Mouse (Mus musculus) myocyte (in vitro differentiated cells): ENCODE data around the gene Gm36176. TPM values are rescaled to one million over a fixed set of nuclear protein-coding genes. Genes with fewer than 3 reads are reported as not detected.

Source experiments
- H3K27me3 ChIP-seq: one replicate; pipeline ENCODE4 v1.6.1; 2011; ENCODE audit not compliant: control insufficient read depth, insufficient read depth, insufficient read length
- H3K36me3 ChIP-seq: one replicate; pipeline ENCODE4 v1.6.1; 2011; ENCODE audit not compliant: control insufficient read depth, insufficient read depth
- H3K4me2 ChIP-seq: one replicate; pipeline ENCODE4 v1.6.1; 2011; ENCODE audit warnings: low read depth, control low read depth
- H3K4me3 ChIP-seq: one replicate; pipeline ENCODE4 v1.5.1; 2011; ENCODE audit warnings: mild to moderate bottlenecking, control low read depth, moderate library complexity
- H3K79me2 ChIP-seq: one replicate; pipeline ENCODE4 v1.6.1; 2011; ENCODE audit not compliant: control insufficient read depth, insufficient read depth
- H3ac ChIP-seq: one replicate; pipeline ENCODE4 v1.6.1; 2011; ENCODE audit not compliant: control insufficient read depth, insufficient read length
- CEBPB ChIP-seq: IDR thresholded peaks from 2 replicates; pipeline ENCODE4 v1.6.1; 2011; ENCODE audit warnings: mild to moderate bottlenecking, moderate library complexity; ENCODE audit not compliant: poor library complexity, insufficient read depth, severe bottlenecking
- E2F4 ChIP-seq: IDR thresholded peaks from one replicate; pipeline ENCODE4 v1.6.1; 2011; ENCODE audit warnings: mild to moderate bottlenecking, control low read depth, moderate library complexity; ENCODE audit not compliant: insufficient read depth
- MAX ChIP-seq: IDR thresholded peaks from one replicate; pipeline ENCODE4 v1.6.1; 2011; ENCODE audit warnings: low read depth, mild to moderate bottlenecking, control low read depth
- MYOD1 ChIP-seq, 3 experiments: IDR thresholded peaks; one replicate each; pipeline ENCODE4 v1.6.1; 2011; ENCODE audit warnings: control low read depth in 2 of 3, low read depth in 2 of 3, mild to moderate bottlenecking in 2 of 3, moderate library complexity in 1 of 3; ENCODE audit not compliant: insufficient read length in 2 of 3, control insufficient read depth in 1 of 3
- MYOG ChIP-seq, 3 experiments: IDR thresholded peaks; one replicate each; pipeline ENCODE4 v1.6.1; 2011; ENCODE audit warnings: control low read depth in 2 of 3, low read depth in 2 of 3, mild to moderate bottlenecking in 2 of 3; ENCODE audit not compliant: insufficient read length in 2 of 3, control insufficient read depth in 1 of 3, insufficient read depth in 1 of 3
- POLR2A ChIP-seq: IDR thresholded peaks from one replicate; pipeline ENCODE4 v1.6.1; 2011; ENCODE audit warnings: low read depth, mild to moderate bottlenecking, control low read depth, moderate library complexity; ENCODE audit not compliant: insufficient read length
- POLR2AphosphoS2 ChIP-seq: IDR thresholded peaks from one replicate; pipeline ENCODE4 v1.6.1; 2011; ENCODE audit warnings: low read depth, control low read depth; ENCODE audit not compliant: insufficient read length
- REST ChIP-seq: IDR thresholded peaks from one replicate; pipeline ENCODE4 v1.6.1; 2011; ENCODE audit warnings: mild to moderate bottlenecking, control low read depth, moderate library complexity; ENCODE audit not compliant: insufficient read depth, insufficient read length
- SRF ChIP-seq: IDR thresholded peaks from one replicate; pipeline ENCODE4 v1.6.1; 2011; ENCODE audit warnings: low read depth; ENCODE audit not compliant: control insufficient read depth, insufficient read length
- TCF12 ChIP-seq: IDR thresholded peaks from one replicate; pipeline ENCODE4 v1.6.1; 2011; ENCODE audit warnings: mild to moderate bottlenecking, control low read depth; ENCODE audit not compliant: poor library complexity, insufficient read depth, severe bottlenecking
- TCF3 ChIP-seq: IDR thresholded peaks from one replicate; pipeline ENCODE4 v1.6.1; 2011; ENCODE audit warnings: low read depth, control low read depth; ENCODE audit not compliant: insufficient read length
- USF1 ChIP-seq: IDR thresholded peaks from one replicate; pipeline ENCODE4 v1.6.1; 2011; ENCODE audit warnings: low read depth, mild to moderate bottlenecking, control low read depth, moderate library complexity
- polyA plus RNA-seq: library from polyadenylated mRNA; unstranded; fragments of >200 nt; fragmentation: generic; extraction: Trizol; gene quantifications from one replicate; pipeline ENCODE4 v1.2.1, GENCODE M21; 2012; ENCODE audit warnings: missing spikeins

Gene Gm36176
- polyA plus RNA-seq, 1 experiment: not detected

DNA sequence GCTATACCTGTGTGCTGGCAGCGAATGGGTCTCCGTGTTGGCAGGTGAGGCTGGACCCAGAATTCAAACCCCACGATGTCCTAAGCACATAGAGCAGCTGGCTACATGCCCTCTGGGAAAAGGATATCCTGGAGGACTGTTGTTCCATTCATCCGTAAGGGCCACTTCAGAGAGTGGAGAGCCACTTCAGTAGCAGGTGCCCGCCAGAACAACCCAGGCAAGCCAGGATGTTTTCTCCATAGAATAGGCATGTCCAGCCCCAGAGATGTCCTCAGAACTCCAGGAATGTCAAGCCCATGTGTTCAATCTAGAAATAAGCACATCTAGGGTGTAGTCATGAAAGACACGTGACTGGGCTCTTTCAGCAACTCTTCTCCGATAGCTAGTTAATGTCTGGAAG lies 23.0 kb downstream of the Gm36176 start:
- H3K36me3 ChIP-seq: no peaks in the 10 kb centered on the region
- no peak overlapping the region for H3K4me2 ChIP-seq
- no peaks in the 10 kb centered on the region for H3K27me3 ChIP-seq
- no peak for TF ChIP-seq E2F4
- TF ChIP-seq TCF3: no peak
- no peak for TF ChIP-seq SRF
- no peak for TF ChIP-seq MAX
- TF ChIP-seq MYOD1 (IDR thresholded peaks at IDR 0.05; ENCODE audit: control insufficient read depth in 1 of 3, insufficient read length in 2 of 3, low read depth in 2 of 3): no peak
- TF ChIP-seq USF1: no peak
- TF ChIP-seq MYOG (IDR thresholded peaks at IDR 0.05; ENCODE audit: control insufficient read depth in 1 of 3, insufficient read depth in 1 of 3, insufficient read length in 2 of 3, low read depth in 2 of 3): no peak
- no peak for TF ChIP-seq CEBPB
- no peak for TF ChIP-seq POLR2A
- no peak for TF ChIP-seq REST
- TF ChIP-seq POLR2AphosphoS2: no peak
- no peak for TF ChIP-seq TCF12
- H3K4me3 ChIP-seq: no peak overlapping the region
- H3K79me2 ChIP-seq: no peaks in the 10 kb centered on the region
- H3ac ChIP-seq: no peak overlapping the region

GRCm38 (mm10) chr10:77878985-77879384 lies 32.4 kb downstream of the Gm36176 start:
- no peak overlapping the region for H3K4me2 ChIP-seq
- H3K36me3 ChIP-seq: no peaks in the 10 kb centered on the region
- no peak for TF ChIP-seq POLR2AphosphoS2
- no peak for TF ChIP-seq USF1
- no peak for TF ChIP-seq E2F4
- TF ChIP-seq SRF: no peak
- no peak for TF ChIP-seq MYOD1 (IDR thresholded peaks at IDR 0.05; ENCODE audit: control insufficient read depth in 1 of 3, insufficient read length in 2 of 3, low read depth in 2 of 3)
- no peak for TF ChIP-seq POLR2A
- TF ChIP-seq TCF3: no peak
- no peak for TF ChIP-seq MYOG (IDR thresholded peaks at IDR 0.05; ENCODE audit: control insufficient read depth in 1 of 3, insufficient read depth in 1 of 3, insufficient read length in 2 of 3, low read depth in 2 of 3)
- TF ChIP-seq CEBPB: no peak
- no peak for TF ChIP-seq MAX
- TF ChIP-seq REST: no peak
- no peak for TF ChIP-seq TCF12
- H3K79me2 ChIP-seq: no peaks in the 10 kb centered on the region
- no peak overlapping the region for H3ac ChIP-seq
- H3K27me3 ChIP-seq: no peaks in the 10 kb centered on the region
- H3K4me3 ChIP-seq: no peak overlapping the region

- no peak overlapping the region for H3K4me3 ChIP-seq
- H3K27me3 ChIP-seq: no peaks in the 10 kb centered on the region
- no peaks in the 10 kb centered on the region for H3K36me3 ChIP-seq
Observed at GRCm38 (mm10) chr10:77880305-77880704, 33.7 kb downstream of the Gm36176 start.

GRCm38 (mm10) chr10:77882553-77882952 lies 36.0 kb downstream of the Gm36176 start:
- Histone ChIP-seq H3ac (no peak overlapping the region), H3K79me2 (no peaks in the 10 kb centered on the region), H3K4me2 (no peak overlapping the region), H3K36me3 (no peaks in the 10 kb centered on the region), H3K27me3 (no peaks in the 10 kb centered on the region), H3K4me3 (no peak overlapping the region)
- TF ChIP-seq MYOG (IDR thresholded peaks at IDR 0.05; ENCODE audit: control insufficient read depth in 1 of 3, insufficient read depth in 1 of 3, insufficient read length in 2 of 3, low read depth in 2 of 3): no peak
- TF ChIP-seq E2F4: no peak
- no peak for TF ChIP-seq CEBPB
- TF ChIP-seq MAX: no peak
- no peak for TF ChIP-seq TCF12
- no peak for TF ChIP-seq POLR2A
- no peak for TF ChIP-seq REST
- TF ChIP-seq POLR2AphosphoS2: no peak
- TF ChIP-seq SRF: no peak
- TF ChIP-seq MYOD1 (IDR thresholded peaks at IDR 0.05; ENCODE audit: control insufficient read depth in 1 of 3, insufficient read length in 2 of 3, low read depth in 2 of 3): no peak
- no peak for TF ChIP-seq TCF3
- TF ChIP-seq USF1: no peak

More at GRCm38 (mm10) chr10:77880305-77880704, 33.7 kb downstream of the Gm36176 start:
- TF ChIP-seq E2F4 (no peak), REST (no peak), MYOG (IDR thresholded peaks at IDR 0.05; ENCODE audit: control insufficient read depth in 1 of 3, insufficient read depth in 1 of 3, insufficient read length in 2 of 3, low read depth in 2 of 3) (no peak), POLR2AphosphoS2 (no peak), USF1 (no peak), MYOD1 (IDR thresholded peaks at IDR 0.05; ENCODE audit: control insufficient read depth in 1 of 3, insufficient read length in 2 of 3, low read depth in 2 of 3) (no peak), MAX (no peak), TCF12 (no peak), POLR2A (no peak), TCF3 (no peak), CEBPB (no peak), SRF (no peak)
- Histone ChIP-seq H3K4me2 (no peak overlapping the region), H3ac (no peak overlapping the region), H3K79me2 (no peaks in the 10 kb centered on the region)
